Comparison of ENCODE assay signal across 23 mouse cellular contexts in the genomic region with DNA sequence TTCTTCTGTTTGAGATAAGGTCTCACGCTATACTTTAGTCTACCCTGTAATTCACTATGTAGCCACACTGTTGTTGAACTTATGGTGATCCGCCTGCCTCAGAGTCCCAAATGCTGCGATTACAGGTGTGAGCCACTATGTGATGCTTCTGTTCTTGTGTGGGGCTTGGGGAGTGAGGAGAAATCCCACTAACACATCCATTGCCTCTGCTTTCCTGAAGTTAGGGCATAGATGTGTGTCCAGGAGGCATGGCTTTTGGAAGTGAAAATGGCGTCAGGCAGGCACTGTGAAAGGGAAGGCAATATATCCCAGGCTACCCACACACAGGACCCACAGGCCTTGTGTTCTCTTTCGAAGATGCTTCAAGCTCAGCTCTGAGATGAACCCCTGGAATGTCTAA.
A peak's percentile ranks its signal among the peaks of the same experiment; 100 is the strongest.
DNase-seq lines count a peak whose midpoint lies in the region; ATAC-seq lines count a peak whose summit lies in the region.
"Had no signal": no experiment of that assay in that cellular context is flagged by ENCODE, and none has a peak within 500 bp of the region (broad histone marks: within the 10 kb centered on the region; RNA-seq: fewer than 3 reads in every experiment).

No protein-coding gene starts in this region.

- H3K36me3 ChIP-seq in forebrain, embryonic 11.5 days (ENCODE audit: control insufficient read depth, insufficient read depth, low read length): no peaks in the 10 kb centered on the region
- H3K36me3 ChIP-seq in forebrain, embryonic 12.5 days (replicated peaks): no peaks in the 10 kb centered on the region
- H3K36me3 ChIP-seq in midbrain, embryonic 11.5 days (ENCODE audit: control insufficient read depth, insufficient read depth, low read length): no peaks in the 10 kb centered on the region
- H3K36me3 ChIP-seq in midbrain, embryonic 13.5 days: no peaks in the 10 kb centered on the region
- H3K36me3 ChIP-seq: embryonic facial prominence, embryonic 10.5 days; embryonic facial prominence, embryonic 12.5 days; forebrain, embryonic 15.5 days; G1E had no signal

- no peak overlapping the region for H3K4me3 ChIP-seq in forebrain, embryonic 11.5 days (ENCODE audit: low read depth, low read length)
- no peak overlapping the region for H3K4me3 ChIP-seq in forebrain, embryonic 12.5 days (replicated peaks)
- H3K4me3 ChIP-seq in midbrain, embryonic 11.5 days (ENCODE audit: low read depth, low read length): no peak overlapping the region
- H3K4me3 ChIP-seq in midbrain, embryonic 13.5 days (replicated peaks): no peak overlapping the region
- H3K4me3 ChIP-seq: embryonic facial prominence, embryonic 10.5 days; embryonic facial prominence, embryonic 12.5 days; forebrain, embryonic 13.5 days; forebrain, embryonic 15.5 days had no signal

- H3K9me3 ChIP-seq in forebrain, embryonic 11.5 days (ENCODE audit: control insufficient read depth, low read length): no peaks in the 10 kb centered on the region
- H3K9me3 ChIP-seq in forebrain, embryonic 12.5 days: no peaks in the 10 kb centered on the region
- H3K9me3 ChIP-seq in midbrain, embryonic 11.5 days (ENCODE audit: control insufficient read depth, low read length): no peaks in the 10 kb centered on the region
- no peaks in the 10 kb centered on the region for H3K9me3 ChIP-seq in midbrain, embryonic 13.5 days
- H3K9me3 ChIP-seq: embryonic facial prominence, embryonic 10.5 days; embryonic facial prominence, embryonic 12.5 days; forebrain, embryonic 13.5 days; forebrain, embryonic 15.5 days; G1E had no signal

- H3K4me2 ChIP-seq in forebrain, embryonic 11.5 days (ENCODE audit: low read depth, low read length, severe bottlenecking): no peak overlapping the region
- H3K4me2 ChIP-seq in forebrain, embryonic 12.5 days: no peak overlapping the region
- no peak overlapping the region for H3K4me2 ChIP-seq in midbrain, embryonic 11.5 days
- no peak overlapping the region for H3K4me2 ChIP-seq in midbrain, embryonic 13.5 days (replicated peaks)
- H3K4me2 ChIP-seq: embryonic facial prominence, embryonic 12.5 days; forebrain, embryonic 13.5 days; forebrain, embryonic 15.5 days had no signal

- H3K4me1 ChIP-seq in forebrain, embryonic 11.5 days (replicated peaks; ENCODE audit: control insufficient read depth, insufficient read depth, low read length): peaks cover 4% of the 10 kb centered on the region; the same call in 1 of the 2 replicates
- H3K4me1 ChIP-seq in forebrain, embryonic 12.5 days: peaks cover 14% of the 10 kb centered on the region
- H3K4me1 ChIP-seq in midbrain, embryonic 11.5 days (ENCODE audit: control insufficient read depth, insufficient read depth, low read length): peaks cover 13% of the 10 kb centered on the region
- H3K4me1 ChIP-seq in midbrain, embryonic 13.5 days (replicated peaks): peaks cover 20% of the 10 kb centered on the region

- DNase-seq in forebrain, embryonic 11.5 days (ENCODE audit: low spot score): peak; percentile 9
- DNase-seq in midbrain, embryonic 11.5 days (ENCODE audit: low spot score, missing footprints): peak; percentile 60
- DNase-seq in adrenal gland, postnatal 36 days: no peak
- DNase-seq: adrenal gland, adult 8-10 months; adrenal gland, postnatal 14 days; B cell, adult 2 months; cerebellum, adult 11-12 months; cerebellum, adult 2 months; cerebellum, adult 9-10 months; cerebellum, postnatal 10 days; cerebellum, postnatal 25 days; forebrain, postnatal 0 days had no signal

- no peaks in the 10 kb centered on the region for H3K27me3 ChIP-seq in forebrain, embryonic 11.5 days (ENCODE audit: control insufficient read depth, insufficient read depth, low read length)
- H3K27me3 ChIP-seq in forebrain, embryonic 12.5 days: peaks cover 28% of the 10 kb centered on the region
- no peaks in the 10 kb centered on the region for H3K27me3 ChIP-seq in midbrain, embryonic 11.5 days (ENCODE audit: control insufficient read depth, insufficient read depth, low read length)
- no peaks in the 10 kb centered on the region for H3K27me3 ChIP-seq in midbrain, embryonic 13.5 days
- H3K27me3 ChIP-seq: CH12.LX; embryonic facial prominence, embryonic 12.5 days; Patski had no signal

- 90% methylated on average over 5 of the region's 5 CpGs for WGBS in forebrain, embryonic 11.5 days
- WGBS in forebrain, embryonic 12.5 days: 91% methylated on average over 5 of the region's 5 CpGs
- 91% methylated on average over 5 of the region's 5 CpGs for WGBS in midbrain, embryonic 11.5 days
- WGBS in midbrain, embryonic 13.5 days: 93% methylated on average over 5 of the region's 5 CpGs

- ATAC-seq in forebrain, embryonic 11.5 days (replicated peaks; ENCODE audit: low FRiP score): no peak
- no peak for ATAC-seq in forebrain, embryonic 12.5 days (ENCODE audit: low FRiP score)
- ATAC-seq in midbrain, embryonic 11.5 days (ENCODE audit: low FRiP score): no peak
- no peak for ATAC-seq in midbrain, embryonic 13.5 days
- ATAC-seq: activated CD4-positive, CD25-positive, alpha-beta regulatory T cell, adult 4 months; CD4-positive, CD25-positive, alpha-beta regulatory T cell, adult 4 months; forebrain, embryonic 13.5 days; forebrain, embryonic 15.5 days; forebrain, postnatal 0 days; Patski had no signal

- no peak overlapping the region for H3K9ac ChIP-seq in forebrain, embryonic 11.5 days (ENCODE audit: low read length)
- H3K9ac ChIP-seq in forebrain, embryonic 12.5 days: no peak overlapping the region
- H3K9ac ChIP-seq in midbrain, embryonic 11.5 days (ENCODE audit: low read length): no peak overlapping the region
- no peak overlapping the region for H3K9ac ChIP-seq in midbrain, embryonic 13.5 days (replicated peaks)
- H3K9ac ChIP-seq: embryonic facial prominence, embryonic 12.5 days; forebrain, embryonic 13.5 days; forebrain, embryonic 15.5 days; forebrain, postnatal 0 days had no signal

- no peak overlapping the region for H3K27ac ChIP-seq in forebrain, embryonic 11.5 days (ENCODE audit: low read depth, low read length)
- H3K27ac ChIP-seq in forebrain, embryonic 12.5 days: no peak overlapping the region
- no peak overlapping the region for H3K27ac ChIP-seq in midbrain, embryonic 11.5 days (ENCODE audit: low read depth, low read length)
- H3K27ac ChIP-seq in midbrain, embryonic 13.5 days: no peak overlapping the region
- H3K27ac ChIP-seq: embryonic facial prominence, embryonic 10.5 days; embryonic facial prominence, embryonic 12.5 days; forebrain, embryonic 13.5 days; forebrain, embryonic 15.5 days had no signal

Comparison
In these comparisons a context has a peak if more than half of its experiments do, and no peak if none do; other contexts are left out.
1. DNase-seq: peak in forebrain, embryonic 11.5 days (single experiment) and midbrain, embryonic 11.5 days (single experiment); none in adrenal gland, postnatal 36 days (0 of 2).